Mouse (Mus musculus) heart, postnatal 10 days (tissue): ENCODE measurements around the gene Tfrc. TPM values are rescaled to one million over a fixed set of nuclear protein-coding genes. Genes with fewer than 3 reads are reported as not detected.

Experiments
- total RNA-seq, 2 experiments: library from RNA; stranded (reverse); gene quantifications; 2 replicates each; pipeline ENCODE4 v1.2.3; 2021

Gene Tfrc
- total RNA-seq, 2 experiments from 2014 or later, result 180 to 317 TPM

Other genes starting within 250 kb of the Tfrc start
- gene Tm4sf19, start 208.4 kb upstream of the Tfrc start, total RNA-seq, result not detected
- gene Tctex1d2, start 189.2 kb upstream of the Tfrc start, total RNA-seq, result 1 to 10 TPM; 5.5 to 5.6 TPM
- gene Pcyt1a, start 178.0 kb upstream of the Tfrc start, total RNA-seq, result 100 to 1,000 TPM in 1 of 2 experiments, 10 to 100 TPM in 1; 98.6 to 107 TPM
- gene Slc51a, start 121.0 kb upstream of the Tfrc start, total RNA-seq, result 1 to 10 TPM; 3.4 to 4.2 TPM
- gene Zdhhc19, start 112.7 kb upstream of the Tfrc start, total RNA-seq, result not detected
- 10 to 100 TPM; 39.0 to 41.3 TPM for gene Tnk2, start 35.0 kb downstream of the Tfrc start, total RNA-seq
- gene Muc4, start 127.0 kb downstream of the Tfrc start, total RNA-seq, result under 1 TPM; 0.10 to 0.17 TPM
- under 1 TPM in 1 of 2 experiments, not detected in 1; 0.12 TPM for gene Muc20, start 188.5 kb downstream of the Tfrc start, total RNA-seq
- gene Smbd1, start 201.6 kb downstream of the Tfrc start, total RNA-seq, result not detected